Mouse (Mus musculus): ENCODE measurements around the gene AF067063. TPM values are rescaled to one million over a fixed set of nuclear protein-coding genes. Genes with fewer than 3 reads are reported as not detected.

AF067063 gene
- polyA plus RNA-seq, 1 experiment, result 0.28 TPM

DNA sequence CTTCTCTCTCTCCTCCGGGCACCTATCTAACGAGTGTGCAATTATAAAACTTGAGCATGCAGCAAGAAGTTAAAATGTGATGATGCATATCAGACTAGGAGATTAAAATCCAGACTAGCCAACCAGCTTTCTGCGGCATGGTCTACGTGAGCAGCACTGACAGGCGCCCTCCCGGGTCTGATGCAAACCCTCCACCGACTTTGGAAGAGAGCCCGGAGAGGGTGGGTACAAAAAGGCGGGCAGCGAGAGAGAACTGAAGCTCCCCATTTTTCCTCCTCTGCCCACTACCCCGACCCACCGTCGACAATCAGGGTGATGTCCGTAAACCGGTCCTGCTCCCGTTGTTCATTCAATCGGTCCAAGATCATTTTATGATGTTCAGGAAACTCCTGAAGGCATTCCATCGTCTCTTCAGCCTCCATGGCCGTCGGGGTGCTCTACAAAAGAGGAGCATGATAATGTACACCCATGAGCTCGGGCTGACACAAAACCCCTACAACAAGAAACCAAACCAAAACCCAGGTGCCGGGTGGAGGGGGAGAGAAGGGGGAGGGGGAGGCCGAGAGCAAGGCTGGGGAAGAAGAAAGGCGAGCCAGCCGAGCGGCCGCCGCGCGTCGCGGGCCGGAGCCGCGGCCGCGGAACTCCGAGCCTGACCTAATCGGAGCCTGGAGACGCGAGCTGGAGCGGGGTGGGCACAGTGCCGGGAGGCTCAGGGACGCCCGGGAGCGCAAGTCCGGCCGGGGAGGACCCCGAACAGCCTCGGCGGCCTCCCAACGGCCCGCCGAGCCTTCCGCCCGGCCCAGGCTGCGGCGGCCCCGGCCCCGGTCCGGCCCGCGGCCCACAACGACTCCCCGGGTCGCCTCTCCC is 39.9 kb downstream of the AF067063 start:
- Histone ChIP-seq H3K27ac (ENCODE audit: control insufficient read depth, insufficient read depth, low read depth, low read length) (peak overlapping the region; percentile 96), H3K4me3 (ENCODE audit: control insufficient read depth, low read depth, low read length) (peak overlapping the region; percentile 97), H3K27me3 (ENCODE audit: control insufficient read depth, insufficient read depth, low read length) (no peaks in the 10 kb centered on the region), H3K4me1 (ENCODE audit: control insufficient read depth, insufficient read depth, low read length) (peaks cover 7% of the 10 kb centered on the region), H3K36me3 (ENCODE audit: control insufficient read depth, insufficient read depth, low read length) (no peaks in the 10 kb centered on the region)
- TF ChIP-seq POLR2A (IDR thresholded peaks at IDR 0.05; ENCODE audit: control insufficient read depth, low read depth, low read length) (peak; percentile 13; the same call in 1 of the 2 replicates), CTCF (IDR thresholded peaks at IDR 0.05; ENCODE audit: control insufficient read depth, insufficient read depth, insufficient replicate concordance, low read depth, low read length) (no peak)

- Histone ChIP-seq H3K36me3 (ENCODE audit: control insufficient read depth, insufficient read depth, low read length) (no peaks in the 10 kb centered on the region; the same call in 1 of the 2 replicates), H3K4me1 (ENCODE audit: control insufficient read depth, insufficient read depth, low read length) (no peaks in the 10 kb centered on the region), H3K27me3 (ENCODE audit: control insufficient read depth, insufficient read depth, low read length) (no peaks in the 10 kb centered on the region), H3K4me3 (ENCODE audit: control insufficient read depth, low read depth, low read length) (no peak overlapping the region), H3K27ac (ENCODE audit: control insufficient read depth, insufficient read depth, low read depth, low read length) (no peak overlapping the region)
- TF ChIP-seq POLR2A (IDR thresholded peaks at IDR 0.05; ENCODE audit: control insufficient read depth, low read depth, low read length), result no peak
- TF ChIP-seq CTCF (IDR thresholded peaks at IDR 0.05; ENCODE audit: control insufficient read depth, insufficient read depth, insufficient replicate concordance, low read depth, low read length), result no peak
These were observed 46.4 kb downstream of the AF067063 start for GRCm38 (mm10) chr13:119783581-119783980.

Other genes starting within 250 kb of the AF067063 start
- 2.3 and 3.7 TPM in 2 replicates for gene Ccl28, start 206.4 kb downstream of the AF067063 start, polyA plus RNA-seq (2012; rRNA removed)
- gene Hmgcs1, start 139.8 kb downstream of the AF067063 start, polyA plus RNA-seq (2012; rRNA removed), result 24.1 and 27.6 TPM in 2 replicates
- gene Nim1k, start 74.3 kb downstream of the AF067063 start, polyA plus RNA-seq (2012; rRNA removed), result 1.8 and 2.2 TPM in 2 replicates
- 8.0 and 11.4 TPM in 2 replicates for gene Zfp131, start 39.3 kb downstream of the AF067063 start, polyA plus RNA-seq (2012; rRNA removed)
- not detected in 2 replicates for gene D13Ertd608e, start 5.8 kb upstream of the AF067063 start, polyA plus RNA-seq (2012; rRNA removed)
- gene Tcstv1, start 64.6 kb upstream of the AF067063 start, polyA plus RNA-seq (2012; rRNA removed), result not detected in 2 replicates
- gene Gm21761, start 99.1 kb upstream of the AF067063 start, polyA plus RNA-seq (2012; rRNA removed), result not detected in 2 replicates
- not detected in 2 replicates for gene B020031M17Rik, start 120.6 kb upstream of the AF067063 start, polyA plus RNA-seq (2012; rRNA removed)
- gene Gm36079, start 196.8 kb upstream of the AF067063 start, polyA plus RNA-seq (2012; rRNA removed), result not detected in 2 replicates
- gene Gm21188, start 222.0 kb upstream of the AF067063 start, polyA plus RNA-seq (2012; rRNA removed), result 0.04 and 0.13 TPM in 2 replicates